Mouse (Mus musculus): Measurements from ENCODE around the gene Nr1d2.
"Not testable (repeated sequence)": the region's sequence is repeated elsewhere in the genome, so short reads cannot be mapped to it uniquely, and the experiment has no call there.

- TF ChIP-seq POLR2A (IDR thresholded peaks at IDR 0.05; ENCODE audit: insufficient read length, low read depth); MYOD1 (IDR thresholded peaks at IDR 0.05; ENCODE audit: control insufficient read depth in 1 of 3, insufficient read length in 2 of 3, low read depth in 2 of 3); E2F4 (IDR thresholded peaks at IDR 0.05; ENCODE audit: insufficient read depth); MYOG (IDR thresholded peaks at IDR 0.05; ENCODE audit: control insufficient read depth in 1 of 3, insufficient read depth in 1 of 3, insufficient read length in 2 of 3, low read depth in 2 of 3); POLR2AphosphoS2 (IDR thresholded peaks at IDR 0.05; ENCODE audit: insufficient read length, low read depth); MAX (IDR thresholded peaks at IDR 0.05; ENCODE audit: low read depth): not testable (repeated sequence)
These were observed 7.1 kb downstream of the Nr1d2 start for GRCm38 (mm10) chr14:18231866-18232265.

Measured in myocyte (in vitro differentiated cells).